Mouse (Mus musculus) small intestine, adult 2 months (tissue): ENCODE data around the gene Hivep1.

Source experiments
- CTCF ChIP-seq: fragments of 200-500 bp; IDR thresholded peaks from 2 replicates; pipeline ENCODE4 v1.5.1; 2012; ENCODE audit warnings: low read depth, mild to moderate bottlenecking, control low read depth, inconsistent platforms, low read length, moderate library complexity, mixed read lengths; ENCODE audit not compliant: insufficient replicate concordance, insufficient read length; ENCODE audit errors: extremely low read depth
- POLR2A ChIP-seq: fragments of 200-500 bp; IDR thresholded peaks from 2 replicates; pipeline ENCODE4 v1.6.1; 2012; ENCODE audit warnings: low read depth, mild to moderate bottlenecking, control low read depth, inconsistent platforms, low read length, moderate library complexity

GRCm38 (mm10) chr13:42228849-42229248 lies 177.0 kb downstream of the Hivep1 start:
- TF ChIP-seq POLR2A (no peak), CTCF (no peak)
